Mouse (Mus musculus) megakaryocyte-erythroid progenitor cell, adult 5-6 weeks (primary cell): ENCODE measurements around the gene Snw1. TPM values are rescaled to one million over a fixed set of nuclear protein-coding genes. Genes with fewer than 3 reads are reported as not detected.

Experiments
- total RNA-seq, 2 experiments: library from RNA; stranded (forward) in 1 of 2; stranded (reverse) in 1 of 2; fragments of 200-1000, 215-1000 nt in 1 of 2; fragments of >200 nt in 1 of 2; fragmentation: Nextera tagmentation in 1 of 2; gene quantifications; 2 replicates each; pipeline ENCODE4 v1.2.3; 2014 to 2017

The Snw1 gene
- total RNA-seq, 2 experiments from 2014 or later = 68.2 to 189 TPM

Other genes with a start within 250 kb of the Snw1 start
- not detected in 2 replicates for gene Noxred1, start 233.5 kb downstream of the Snw1 start, total RNA-seq (2014; fragmentation: Nextera tagmentation)
- gene Noxred1, start 233.5 kb downstream of the Snw1 start, total RNA-seq (2017) = not detected in 2 replicates
- 20.5 and 25.5 TPM in 2 replicates for gene Vipas39, start 206.0 kb downstream of the Snw1 start, total RNA-seq (2014; fragmentation: Nextera tagmentation)
- gene Vipas39, start 206.0 kb downstream of the Snw1 start, total RNA-seq (2017) = 15.8 and 26.0 TPM in 2 replicates
- gene Ahsa1, start 205.8 kb downstream of the Snw1 start, total RNA-seq (2014; fragmentation: Nextera tagmentation) = 127 and 212 TPM in 2 replicates
- gene Ahsa1, start 205.8 kb downstream of the Snw1 start, total RNA-seq (2017) = 295 and 365 TPM in 2 replicates
- gene Ism2, start 172.6 kb downstream of the Snw1 start, total RNA-seq (2014; fragmentation: Nextera tagmentation) = not detected in 2 replicates
- not detected in 2 replicates for gene Ism2, start 172.6 kb downstream of the Snw1 start, total RNA-seq (2017)
- 16.1 and 33.3 TPM in 2 replicates for gene Sptlc2, start 83.9 kb downstream of the Snw1 start, total RNA-seq (2014; fragmentation: Nextera tagmentation)
- 46.3 and 61.6 TPM in 2 replicates for gene Sptlc2, start 83.9 kb downstream of the Snw1 start, total RNA-seq (2017)
- 183 and 219 TPM in 2 replicates for gene Slirp, start 28.4 kb downstream of the Snw1 start, total RNA-seq (2014; fragmentation: Nextera tagmentation)
- 65.7 and 122 TPM in 2 replicates for gene Slirp, start 28.4 kb downstream of the Snw1 start, total RNA-seq (2017)
- 65.2 and 74.6 TPM in 2 replicates for gene Alkbh1, start 28.3 kb downstream of the Snw1 start, total RNA-seq (2014; fragmentation: Nextera tagmentation)
- 62.8 and 93.0 TPM in 2 replicates for gene Alkbh1, start 28.3 kb downstream of the Snw1 start, total RNA-seq (2017)
- gene Gm5788, start 22.4 kb upstream of the Snw1 start, total RNA-seq (2014; fragmentation: Nextera tagmentation) = not detected in 2 replicates
- not detected in 2 replicates for gene Gm5788, start 22.4 kb upstream of the Snw1 start, total RNA-seq (2017)
- not detected in 2 replicates for gene Gm8300, start 42.0 kb upstream of the Snw1 start, total RNA-seq (2014; fragmentation: Nextera tagmentation)
- gene Gm8300, start 42.0 kb upstream of the Snw1 start, total RNA-seq (2017) = not detected in 2 replicates
- not detected in 2 replicates for gene Oog1, start 130.4 kb upstream of the Snw1 start, total RNA-seq (2014; fragmentation: Nextera tagmentation)
- gene Oog1, start 130.4 kb upstream of the Snw1 start, total RNA-seq (2017) = not detected in 2 replicates
- not detected in 2 replicates for gene Gm4027, start 146.6 kb upstream of the Snw1 start, total RNA-seq (2014; fragmentation: Nextera tagmentation)
- not detected in 2 replicates for gene Gm4027, start 146.6 kb upstream of the Snw1 start, total RNA-seq (2017)
- not detected in 2 replicates for gene Gm16381, start 172.3 kb upstream of the Snw1 start, total RNA-seq (2014; fragmentation: Nextera tagmentation)
- not detected in 2 replicates for gene Gm16381, start 172.3 kb upstream of the Snw1 start, total RNA-seq (2017)